Mouse (Mus musculus): ENCODE data around the gene Rhbdd3. TPM values are rescaled to one million over a fixed set of nuclear protein-coding genes. Genes with fewer than 3 reads are reported as not detected.
A peak's percentile ranks its signal among the peaks of the same experiment; 100 is the strongest.
"Not testable (repeated sequence)": the region's sequence is repeated elsewhere in the genome, so short reads cannot be mapped to it uniquely, and the experiment has no call there.

Gene Rhbdd3
- polyA plus RNA-seq, 2 experiments from 2014 or later = 2.7 to 3.7 TPM

GRCm38 (mm10) chr11:5065056-5065821 is 33.5 kb upstream of the Rhbdd3 start, which contains the start of gene Gas2l1:
TSS of gene Gas2l1 (minus strand) at chr11:5065327.
- ATAC-seq = peak; percentile 38

GRCm38 (mm10) chr11:5067063-5067462 is 31.7 kb upstream of the Rhbdd3 start:
- no peak for ATAC-seq

GRCm38 (mm10) chr11:5068126-5068971 is 30.4 kb upstream of the Rhbdd3 start:
- ATAC-seq = no peak

- no peak for ATAC-seq
These were observed 23.8 kb upstream of the Rhbdd3 start for GRCm38 (mm10) chr11:5074882-5075281.

- ATAC-seq = no peak
These were observed 23.0 kb upstream of the Rhbdd3 start for GRCm38 (mm10) chr11:5075760-5076159.

- ATAC-seq = not testable (repeated sequence)
These were observed 21.9 kb upstream of the Rhbdd3 start for GRCm38 (mm10) chr11:5076843-5077242.

GRCm38 (mm10) chr11:5089147-5089546 is 9.6 kb upstream of the Rhbdd3 start:
- no peak for ATAC-seq

- ATAC-seq = no peak
These were observed 7.0 kb upstream of the Rhbdd3 start for GRCm38 (mm10) chr11:5091706-5092105.

GRCm38 (mm10) chr11:5095877-5096276 is 2.8 kb upstream of the Rhbdd3 start:
- no peak for ATAC-seq

GRCm38 (mm10) chr11:5096480-5097020 is 2.2 kb upstream of the Rhbdd3 start:
- ATAC-seq = no peak

GRCm38 (mm10) chr11:5098035-5098735 is 541 bp upstream of the Rhbdd3 start:
- no peak for ATAC-seq

GRCm38 (mm10) chr11:5099576-5100183 is 954 bp downstream of the Rhbdd3 start:
- peak; percentile 37 for ATAC-seq

- ATAC-seq = no peak
These were observed 1.6 kb downstream of the Rhbdd3 start for GRCm38 (mm10) chr11:5100283-5100682.

GRCm38 (mm10) chr11:5100801-5101200 is 2.1 kb downstream of the Rhbdd3 start:
- ATAC-seq = no peak

GRCm38 (mm10) chr11:5101641-5102040 is 2.9 kb downstream of the Rhbdd3 start:
- no peak for ATAC-seq

- no peak for ATAC-seq
These were observed 3.7 kb downstream of the Rhbdd3 start for GRCm38 (mm10) chr11:5102384-5102783.

- no peak for ATAC-seq
These were observed 5.3 kb downstream of the Rhbdd3 start for GRCm38 (mm10) chr11:5103986-5104509.

- ATAC-seq = no peak
These were observed 10.7 kb downstream of the Rhbdd3 start for GRCm38 (mm10) chr11:5109441-5109840.

- ATAC-seq = no peak
These were observed 14.9 kb downstream of the Rhbdd3 start for GRCm38 (mm10) chr11:5113645-5114044.

- peak; percentile 99 for ATAC-seq
These were observed 16.3 kb downstream of the Rhbdd3 start for GRCm38 (mm10) chr11:5114931-5115581.

- no peak for ATAC-seq
These were observed 27.0 kb downstream of the Rhbdd3 start for GRCm38 (mm10) chr11:5125713-5126112.
